Mouse (Mus musculus): ENCODE data around the gene Gm9887. TPM values are rescaled to one million over a fixed set of nuclear protein-coding genes. Genes with fewer than 3 reads are reported as not detected.

The Gm9887 gene
- polyA plus RNA-seq, 1 experiment = 6.5 TPM

- H3K79me2 ChIP-seq (ENCODE audit: control insufficient read depth, insufficient read depth) = peaks cover 73% of the 10 kb centered on the region
- H3K4me3 ChIP-seq (ENCODE audit: insufficient read depth, poor library complexity, severe bottlenecking) = peak overlapping the region; percentile 91
- peaks cover 60% of the 10 kb centered on the region for H3K36me3 ChIP-seq (ENCODE audit: control insufficient read depth, insufficient read depth)
- H3K27me3 ChIP-seq (ENCODE audit: control insufficient read depth, insufficient read depth, insufficient read length) = no peaks in the 10 kb centered on the region
- H3K79me3 ChIP-seq (ENCODE audit: low read depth) = peaks cover 65% of the 10 kb centered on the region
- TF ChIP-seq MYOD1 (IDR thresholded peaks at IDR 0.05; ENCODE audit: control insufficient read depth, insufficient read length, low read depth) (no peak), FOSL1 (IDR thresholded peaks at IDR 0.05; ENCODE audit: insufficient read depth, low read length, poor library complexity, severe bottlenecking) (no peak), CTCF (IDR thresholded peaks at IDR 0.05; ENCODE audit: control insufficient read depth, insufficient read depth, insufficient read length) (no peak), MAX (IDR thresholded peaks at IDR 0.05) (no peak), MYOG (IDR thresholded peaks at IDR 0.05; ENCODE audit: control insufficient read depth, extremely low read depth, insufficient read length) (no peak), CEBPB (IDR thresholded peaks at IDR 0.05; ENCODE audit: low read depth) (no peak), USF1 (IDR thresholded peaks at IDR 0.05; ENCODE audit: low read depth) (no peak)
- peak overlapping the region; percentile 85 for H3ac ChIP-seq (ENCODE audit: control insufficient read depth, insufficient read length, low read depth)
Observed at GRCm38 (mm10) chr12:69373850-69374766, 1.9 kb upstream of the Gm9887 start.

GRCm38 (mm10) chr12:69372731-69373331, 573 bp upstream of the Gm9887 start:
- Histone ChIP-seq H3ac (ENCODE audit: control insufficient read depth, insufficient read length, low read depth) (peak overlapping the region; percentile 96), H3K4me3 (ENCODE audit: insufficient read depth, poor library complexity, severe bottlenecking) (peak overlapping the region; percentile 91), H3K27me3 (ENCODE audit: control insufficient read depth, insufficient read depth, insufficient read length) (no peaks in the 10 kb centered on the region), H3K79me3 (ENCODE audit: low read depth) (peaks cover 55% of the 10 kb centered on the region), H3K79me2 (ENCODE audit: control insufficient read depth, insufficient read depth) (peaks cover 60% of the 10 kb centered on the region), H3K36me3 (ENCODE audit: control insufficient read depth, insufficient read depth) (peaks cover 50% of the 10 kb centered on the region)
- no peak for TF ChIP-seq CTCF (IDR thresholded peaks at IDR 0.05; ENCODE audit: control insufficient read depth, insufficient read depth, insufficient read length)
- TF ChIP-seq MYOG (IDR thresholded peaks at IDR 0.05; ENCODE audit: control insufficient read depth, extremely low read depth, insufficient read length) = no peak
- TF ChIP-seq MYOD1 (IDR thresholded peaks at IDR 0.05; ENCODE audit: control insufficient read depth, insufficient read length, low read depth) = no peak
- no peak for TF ChIP-seq FOSL1 (IDR thresholded peaks at IDR 0.05; ENCODE audit: insufficient read depth, low read length, poor library complexity, severe bottlenecking)
- no peak for TF ChIP-seq MAX (IDR thresholded peaks at IDR 0.05)
- no peak for TF ChIP-seq CEBPB (IDR thresholded peaks at IDR 0.05; ENCODE audit: low read depth)
- no peak for TF ChIP-seq USF1 (IDR thresholded peaks at IDR 0.05; ENCODE audit: low read depth)

GRCm38 (mm10) chr12:69371421-69371853, 821 bp downstream of the Gm9887 start:
- TF ChIP-seq USF1 (IDR thresholded peaks at IDR 0.05; ENCODE audit: low read depth) (peak; percentile 30), CEBPB (IDR thresholded peaks at IDR 0.05; ENCODE audit: low read depth) (no peak)
- peaks cover 46% of the 10 kb centered on the region for H3K79me2 ChIP-seq (ENCODE audit: control insufficient read depth, insufficient read depth)
- peak overlapping the region; percentile 91 for H3K4me3 ChIP-seq (ENCODE audit: insufficient read depth, poor library complexity, severe bottlenecking)
- peak overlapping the region; percentile 92 for H3ac ChIP-seq (ENCODE audit: control insufficient read depth, insufficient read length, low read depth)
- H3K36me3 ChIP-seq (ENCODE audit: control insufficient read depth, insufficient read depth) = peaks cover 36% of the 10 kb centered on the region
- no peaks in the 10 kb centered on the region for H3K27me3 ChIP-seq (ENCODE audit: control insufficient read depth, insufficient read depth, insufficient read length)
- peaks cover 41% of the 10 kb centered on the region for H3K79me3 ChIP-seq (ENCODE audit: low read depth)

GRCm38 (mm10) chr12:69370936-69371335, 1.3 kb downstream of the Gm9887 start:
- Histone ChIP-seq H3K27me3 (ENCODE audit: control insufficient read depth, insufficient read depth, insufficient read length) (no peaks in the 10 kb centered on the region), H3K4me3 (ENCODE audit: insufficient read depth, poor library complexity, severe bottlenecking) (no peak overlapping the region), H3K79me2 (ENCODE audit: control insufficient read depth, insufficient read depth) (peaks cover 41% of the 10 kb centered on the region), H3K79me3 (ENCODE audit: low read depth) (peaks cover 36% of the 10 kb centered on the region), H3ac (ENCODE audit: control insufficient read depth, insufficient read length, low read depth) (peak overlapping the region; percentile 92), H3K36me3 (ENCODE audit: control insufficient read depth, insufficient read depth) (peaks cover 31% of the 10 kb centered on the region)
- no peak for TF ChIP-seq FOSL1 (IDR thresholded peaks at IDR 0.05; ENCODE audit: insufficient read depth, low read length, poor library complexity, severe bottlenecking)
- TF ChIP-seq MAX (IDR thresholded peaks at IDR 0.05) = no peak
- no peak for TF ChIP-seq USF1 (IDR thresholded peaks at IDR 0.05; ENCODE audit: low read depth)
- no peak for TF ChIP-seq CTCF (IDR thresholded peaks at IDR 0.05; ENCODE audit: control insufficient read depth, insufficient read depth, insufficient read length)
- TF ChIP-seq CEBPB (IDR thresholded peaks at IDR 0.05; ENCODE audit: low read depth) = no peak
- no peak for TF ChIP-seq MYOD1 (IDR thresholded peaks at IDR 0.05; ENCODE audit: control insufficient read depth, insufficient read length, low read depth)
- no peak for TF ChIP-seq MYOG (IDR thresholded peaks at IDR 0.05; ENCODE audit: control insufficient read depth, extremely low read depth, insufficient read length)

- Histone ChIP-seq H3K4me3 (ENCODE audit: insufficient read depth, poor library complexity, severe bottlenecking) (no peak overlapping the region), H3K79me2 (ENCODE audit: control insufficient read depth, insufficient read depth) (peaks cover 7% of the 10 kb centered on the region), H3ac (ENCODE audit: control insufficient read depth, insufficient read length, low read depth) (no peak overlapping the region), H3K36me3 (ENCODE audit: control insufficient read depth, insufficient read depth) (no peaks in the 10 kb centered on the region), H3K27me3 (ENCODE audit: control insufficient read depth, insufficient read depth, insufficient read length) (no peaks in the 10 kb centered on the region), H3K79me3 (ENCODE audit: low read depth) (peaks cover 2% of the 10 kb centered on the region)
- TF ChIP-seq CEBPB (IDR thresholded peaks at IDR 0.05; ENCODE audit: low read depth) (no peak), USF1 (IDR thresholded peaks at IDR 0.05; ENCODE audit: low read depth) (no peak), CTCF (IDR thresholded peaks at IDR 0.05; ENCODE audit: control insufficient read depth, insufficient read depth, insufficient read length) (no peak), MYOG (IDR thresholded peaks at IDR 0.05; ENCODE audit: control insufficient read depth, extremely low read depth, insufficient read length) (no peak), MYOD1 (IDR thresholded peaks at IDR 0.05; ENCODE audit: control insufficient read depth, insufficient read length, low read depth) (no peak), MAX (IDR thresholded peaks at IDR 0.05) (no peak), FOSL1 (IDR thresholded peaks at IDR 0.05; ENCODE audit: insufficient read depth, low read length, poor library complexity, severe bottlenecking) (no peak)
Observed at GRCm38 (mm10) chr12:69367557-69367956, 4.7 kb downstream of the Gm9887 start.
